Mouse (Mus musculus) forebrain, embryonic 16.5 days (tissue): ENCODE measurements around the gene Defa22. TPM values are rescaled to one million over a fixed set of nuclear protein-coding genes. Genes with fewer than 3 reads are reported as not detected.
"Not testable (repeated sequence)": the region's sequence is repeated elsewhere in the genome, so short reads cannot be mapped to it uniquely, and the experiment has no call there.

Experiments used
- ATAC-seq: fragments of 200-750 bp; cut with Nextera tagmentation; 2 replicates; pipeline ENCODE4 v1.8.0; 2017; ENCODE audit warnings: mild to moderate bottlenecking, moderate library complexity
- H3K27ac ChIP-seq: fragments of 300-500 bp; sonication (generic); 2 replicates; pipeline ENCODE4 v1.5.1; 2014; ENCODE audit warnings: low read length, control low read depth
- H3K27me3 ChIP-seq: fragments of 300-500 bp; sonication (generic); replicated peaks from 2 replicates; pipeline ENCODE4 v1.6.1; 2014; ENCODE audit warnings: low read length; ENCODE audit not compliant: control insufficient read depth, insufficient read depth
- H3K36me3 ChIP-seq: fragments of 300-500 bp; sonication (generic); 2 replicates; pipeline ENCODE4 v1.6.1; 2014; ENCODE audit not compliant: control insufficient read depth, insufficient read depth
- H3K4me1 ChIP-seq: fragments of 300-500 bp; sonication (generic); replicated peaks from 2 replicates; pipeline ENCODE4 v1.6.1; 2014; ENCODE audit warnings: low read length; ENCODE audit not compliant: control insufficient read depth, insufficient read depth
- H3K4me2 ChIP-seq: fragments of 300-500 bp; sonication (generic); 2 replicates; pipeline ENCODE4 v1.6.1; 2014; ENCODE audit warnings: mild to moderate bottlenecking, low read length, control low read depth
- H3K4me3 ChIP-seq: fragments of 300-500 bp; sonication (generic); replicated peaks from 2 replicates; pipeline ENCODE4 v1.5.1; 2014; ENCODE audit warnings: mild to moderate bottlenecking, low read length, control low read depth
- H3K9ac ChIP-seq: fragments of 300-500 bp; sonication (generic); replicated peaks from 2 replicates; pipeline ENCODE4 v1.6.1; 2014; ENCODE audit warnings: low read depth, low read length, control low read depth
- H3K9me3 ChIP-seq: fragments of 300-500 bp; sonication (generic); 2 replicates; pipeline ENCODE4 v1.6.1; 2016; ENCODE audit warnings: low read length; ENCODE audit not compliant: control insufficient read depth
- WGBS: fragments of 180-500 bp; shearing (Covaris S2); extraction: QIAGEN DNeasy Blood & Tissue Kit; methylation state at CpG from one replicate; pipeline ENCODE4 v1.1.7; 2014; 5-methylcytosine and 5-hydroxymethylcytosine counted together
- polyA plus RNA-seq: library from polyadenylated mRNA; unstranded; fragments of >200 nt; fragmentation: Nextera tagmentation; extraction: Ambion mirVana; gene quantifications from 2 replicates; pipeline ENCODE4 v1.2.1, GENCODE M21; 2015

Gene Defa22
- polyA plus RNA-seq, result not detected in 2 replicates

- H3K4me3 ChIP-seq, result not testable (repeated sequence)
- no CpG with 5 or more reads among the region's 1 CpGs for WGBS
Observed at GRCm38 (mm10) chr8:21161977-21162376, at the start of gene Defa22. TSS of gene Defa22 (plus strand) at chr8:21162277.

GRCm38 (mm10) chr8:21134342-21134741, 27.7 kb upstream of the Defa22 start, which contains the start of gene Defa30:
TSS of gene Defa30 (plus strand) at chr8:21134642.
- H3K4me2 ChIP-seq, H3K9ac ChIP-seq, ATAC-seq, H3K36me3 ChIP-seq, H3K4me1 ChIP-seq, H3K9me3 ChIP-seq, H3K4me3 ChIP-seq, H3K27me3 ChIP-seq, H3K27ac ChIP-seq: not testable (repeated sequence)
- 47% methylated on average over 3 of the region's 3 CpGs for WGBS

More at GRCm38 (mm10) chr8:21161977-21162376, at the start of gene Defa22:
- H3K27me3 ChIP-seq, ATAC-seq, H3K27ac ChIP-seq, H3K4me1 ChIP-seq, H3K4me2 ChIP-seq, H3K9me3 ChIP-seq, H3K36me3 ChIP-seq, H3K9ac ChIP-seq: not testable (repeated sequence)

DNA sequence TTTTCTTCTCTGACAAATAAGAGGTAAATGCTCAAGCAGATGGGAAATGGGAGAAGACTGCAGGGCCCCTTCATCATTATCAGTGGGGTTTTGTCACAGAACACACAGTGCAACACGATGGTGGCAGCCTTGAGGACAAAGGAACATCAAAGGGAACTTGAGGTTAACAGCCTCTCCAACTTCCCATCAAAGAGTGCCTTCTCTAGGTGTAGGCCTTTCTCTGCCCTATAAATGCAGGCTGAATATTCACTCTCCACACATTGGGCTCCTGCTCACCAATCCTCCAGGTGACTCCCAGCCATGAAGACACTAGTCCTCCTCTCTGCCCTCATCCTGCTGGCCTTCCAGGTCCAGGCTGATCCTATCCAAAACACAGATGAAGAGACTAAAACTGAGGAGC, 29.2 kb downstream of the Defa22 start, which contains the start of gene Defa31:
Gene Defa31, plus strand, starts transcription at position 301 of the 400 bp plus-strand sequence.
- WGBS, result no CpG with 5 or more reads among the region's 1 CpGs
- H3K27me3 ChIP-seq, H3K9ac ChIP-seq, H3K9me3 ChIP-seq, H3K4me2 ChIP-seq, H3K27ac ChIP-seq, H3K4me3 ChIP-seq, H3K36me3 ChIP-seq, ATAC-seq, H3K4me1 ChIP-seq: not testable (repeated sequence)

GRCm38 (mm10) chr8:21201261-21201660, 39.2 kb downstream of the Defa22 start, which contains the start of gene Gm15293:
TSS of gene Gm15293 (plus strand) at chr8:21201561.
- H3K4me3 ChIP-seq, H3K4me1 ChIP-seq, H3K4me2 ChIP-seq, ATAC-seq, H3K9ac ChIP-seq, H3K27ac ChIP-seq, H3K36me3 ChIP-seq, H3K27me3 ChIP-seq, H3K9me3 ChIP-seq: not testable (repeated sequence)
- no CpG with 5 or more reads among the region's 1 CpGs for WGBS

Other genes with a start within 250 kb of the Defa22 start
- gene Gm6040, start 240.2 kb upstream of the Defa22 start, polyA plus RNA-seq, result not detected in 2 replicates
- gene AY761185, start 217.6 kb upstream of the Defa22 start, polyA plus RNA-seq, result not detected in 2 replicates
- gene Defa21, start 136.7 kb upstream of the Defa22 start, polyA plus RNA-seq, result not detected in 2 replicates
- not detected in 2 replicates for gene Defa23, start 107.2 kb upstream of the Defa22 start, polyA plus RNA-seq
- gene Defa35, start 97.2 kb upstream of the Defa22 start, polyA plus RNA-seq, result not detected in 2 replicates
- not detected in 2 replicates for gene Defa25, start 77.8 kb upstream of the Defa22 start, polyA plus RNA-seq
- not detected in 2 replicates for gene Gm14851, start 66.2 kb upstream of the Defa22 start, polyA plus RNA-seq
- not detected in 2 replicates for gene Defa30, start 27.6 kb upstream of the Defa22 start, polyA plus RNA-seq
- gene Defa31, start 29.3 kb downstream of the Defa22 start, polyA plus RNA-seq, result not detected in 2 replicates
- gene Gm15293, start 39.3 kb downstream of the Defa22 start, polyA plus RNA-seq, result not detected in 2 replicates
- gene Gm15292, start 87.5 kb downstream of the Defa22 start, polyA plus RNA-seq, result not detected in 2 replicates
- gene Defa27, start 153.3 kb downstream of the Defa22 start, polyA plus RNA-seq, result not detected in 2 replicates
- not detected in 2 replicates for gene Defa29, start 164.7 kb downstream of the Defa22 start, polyA plus RNA-seq
- gene Defa2, start 216.2 kb downstream of the Defa22 start, polyA plus RNA-seq, result not detected in 2 replicates
- not detected in 2 replicates for gene Defa33, start 229.5 kb downstream of the Defa22 start, polyA plus RNA-seq